Mouse (Mus musculus) ovary, adult 10 weeks (tissue): ENCODE data around the gene Gm10130. TPM values are rescaled to one million over a fixed set of nuclear protein-coding genes. Genes with fewer than 3 reads are reported as not detected.

Experiments
- polyA plus RNA-seq: library from polyadenylated mRNA; stranded (reverse); fragments of 350-450 nt; fragmentation: Illumina TruSeq; extraction: RNeasy Lipid Tissue Mini Kit (QIAGEN cat#74804); gene quantifications from one replicate; pipeline ENCODE4 v1.2.3, GENCODE M21; 2014

The Gm10130 gene
- 4.6 TPM for polyA plus RNA-seq

GRCm38 (mm10) chr2:150323402-150323801, at the start of gene Gm10130:
Gene Gm10130 (plus strand): TSS chr2:150323702.

GRCm38 (mm10) chr2:150362113-150362877, 38.8 kb downstream of the Gm10130 start, which contains the start of gene 3300002I08Rik:
Gene 3300002I08Rik (minus strand): TSS chr2:150362765.

Other genes with a start within 250 kb of the Gm10130 start
- gene Zfp120, start 187.0 kb upstream of the Gm10130 start, polyA plus RNA-seq, result 60.2 TPM
- gene Gm10770, start 144.0 kb upstream of the Gm10130 start, polyA plus RNA-seq, result not detected
- 4.6 TPM for gene Gm14139, start 141.9 kb upstream of the Gm10130 start, polyA plus RNA-seq
- 43.4 TPM for gene Zfp937, start 105.6 kb upstream of the Gm10130 start, polyA plus RNA-seq
- 48.5 TPM for gene Gm21994, start 68.1 kb upstream of the Gm10130 start, polyA plus RNA-seq
- gene Gm14124, start 66.2 kb upstream of the Gm10130 start, polyA plus RNA-seq, result 1.1 TPM
- gene 3300002I08Rik, start 39.1 kb downstream of the Gm10130 start, polyA plus RNA-seq, result 20.9 TPM
- 44.0 TPM for gene Zfp442, start 127.8 kb downstream of the Gm10130 start, polyA plus RNA-seq
- 10.7 TPM for gene Zfp345, start 161.4 kb downstream of the Gm10130 start, polyA plus RNA-seq
- not detected for gene Cst7, start 246.7 kb downstream of the Gm10130 start, polyA plus RNA-seq